Mouse (Mus musculus): ENCODE data around the gene Dctpp1. TPM values are rescaled to one million over a fixed set of nuclear protein-coding genes. Genes with fewer than 3 reads are reported as not detected.
A peak's percentile ranks its signal among the peaks of the same experiment; 100 is the strongest.

The Dctpp1 gene
- polyA plus RNA-seq, 1 experiment from 2014 or later, result 147 TPM

DNA sequence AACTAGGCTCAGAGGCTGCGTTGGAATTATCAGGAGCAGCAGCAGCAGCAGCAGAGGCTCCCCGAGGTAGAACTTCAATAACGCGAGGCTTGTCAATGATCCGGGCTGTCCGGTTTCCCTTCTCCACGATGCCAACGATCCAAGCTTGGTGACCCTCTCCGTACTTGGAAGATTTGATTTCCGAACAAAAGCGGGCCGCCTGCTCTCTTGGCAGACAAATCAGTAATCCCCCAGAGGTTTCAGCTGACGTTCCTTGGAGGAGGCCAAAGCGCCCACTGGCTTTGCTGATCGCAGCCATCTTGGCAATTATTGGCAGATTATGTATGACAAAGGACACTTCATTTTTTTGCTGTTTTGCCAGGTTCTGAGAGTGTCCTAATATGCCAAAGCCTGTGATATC lies 12.1 kb upstream of the Dctpp1 start:
- peaks cover 17% of the 10 kb centered on the region for H3K4me1 ChIP-seq (replicated peaks; ENCODE audit: control insufficient read depth, insufficient read depth, low read length)
- ATAC-seq (ENCODE audit: low read depth), result no peak
- no peaks in the 10 kb centered on the region for H3K9me3 ChIP-seq (ENCODE audit: control insufficient read depth, low read length)
- no peaks in the 10 kb centered on the region for H3K27me3 ChIP-seq (ENCODE audit: control insufficient read depth, insufficient read depth, low read depth, low read length)
- H3K4me2 ChIP-seq (ENCODE audit: low read depth, low read length), result peak overlapping the region; percentile 91
- WGBS, result 97% methylated on average over 15 of the region's 15 CpGs
- peak overlapping the region; percentile 96; the same call in 1 of the 2 replicates for H3K9ac ChIP-seq (ENCODE audit: low read length)
- H3K36me3 ChIP-seq (ENCODE audit: control insufficient read depth, insufficient read depth, low read length), result peaks cover 15% of the 10 kb centered on the region; the same call in 1 of the 2 replicates
- peak overlapping the region; percentile 97 for H3K4me3 ChIP-seq (ENCODE audit: low read length)
- no peak overlapping the region for H3K27ac ChIP-seq (ENCODE audit: low read length)

DNA sequence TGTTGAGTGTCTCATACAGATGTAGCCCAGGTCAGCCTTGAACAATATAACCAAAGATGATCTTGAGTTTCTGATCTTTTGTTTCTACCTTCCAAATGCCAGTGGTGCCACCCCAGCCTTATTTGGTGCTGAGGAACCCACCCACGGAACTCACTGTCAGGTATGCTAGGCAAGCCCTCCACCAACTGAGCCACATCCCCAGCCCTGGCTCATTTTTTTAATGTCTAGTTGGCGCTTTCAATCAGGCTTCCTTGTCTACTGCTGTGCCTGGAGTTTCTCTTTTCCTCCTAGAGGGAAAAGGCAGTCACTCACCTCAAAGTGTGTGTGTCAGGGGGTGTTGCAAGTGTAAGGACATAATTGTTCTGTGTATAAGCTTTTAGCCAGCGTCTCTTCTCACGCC lies 10.6 kb upstream of the Dctpp1 start:
- Histone ChIP-seq H3K4me3 (ENCODE audit: low read length) (no peak overlapping the region), H3K27ac (ENCODE audit: low read length) (no peak overlapping the region), H3K9ac (ENCODE audit: low read length) (no peak overlapping the region), H3K36me3 (ENCODE audit: control insufficient read depth, insufficient read depth, low read length) (peaks cover 15% of the 10 kb centered on the region; the same call in 1 of the 2 replicates), H3K27me3 (ENCODE audit: control insufficient read depth, insufficient read depth, low read depth, low read length) (no peaks in the 10 kb centered on the region), H3K9me3 (ENCODE audit: control insufficient read depth, low read length) (no peaks in the 10 kb centered on the region), H3K4me1 (replicated peaks; ENCODE audit: control insufficient read depth, insufficient read depth, low read length) (peaks cover 17% of the 10 kb centered on the region), H3K4me2 (ENCODE audit: low read depth, low read length) (no peak overlapping the region)
- ATAC-seq (ENCODE audit: low read depth), result no peak
- WGBS, result 96% methylated on average over 4 of the region's 4 CpGs

DNA sequence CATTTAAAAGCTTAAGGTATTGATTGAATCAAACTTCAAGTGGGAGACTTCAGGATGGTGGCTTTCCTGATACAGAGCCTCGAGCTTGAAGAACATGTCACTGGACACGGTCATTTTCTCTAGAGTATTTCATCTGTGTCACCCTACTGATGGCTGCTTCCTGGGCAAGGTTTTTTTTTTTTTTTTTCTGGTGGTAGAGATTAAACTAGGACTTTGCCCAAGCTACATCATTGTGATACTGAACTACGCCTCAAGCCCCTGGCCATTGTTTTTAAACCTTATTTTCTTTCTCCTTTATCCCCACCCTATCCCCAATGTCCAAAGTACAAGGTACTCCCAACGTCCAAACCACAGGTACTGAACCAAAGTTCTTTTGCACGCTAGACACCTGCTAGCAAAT lies 10.2 kb upstream of the Dctpp1 start:
- ATAC-seq (ENCODE audit: low read depth), result no peak
- Histone ChIP-seq H3K4me1 (replicated peaks; ENCODE audit: control insufficient read depth, insufficient read depth, low read length) (peaks cover 17% of the 10 kb centered on the region), H3K4me3 (ENCODE audit: low read length) (no peak overlapping the region), H3K36me3 (ENCODE audit: control insufficient read depth, insufficient read depth, low read length) (peaks cover 15% of the 10 kb centered on the region; the same call in 1 of the 2 replicates), H3K4me2 (ENCODE audit: low read depth, low read length) (no peak overlapping the region), H3K9ac (ENCODE audit: low read length) (no peak overlapping the region), H3K9me3 (ENCODE audit: control insufficient read depth, low read length) (no peaks in the 10 kb centered on the region), H3K27ac (ENCODE audit: low read length) (no peak overlapping the region), H3K27me3 (ENCODE audit: control insufficient read depth, insufficient read depth, low read depth, low read length) (no peaks in the 10 kb centered on the region)
- 91% methylated on average over 5 of the region's 5 CpGs for WGBS

DNA sequence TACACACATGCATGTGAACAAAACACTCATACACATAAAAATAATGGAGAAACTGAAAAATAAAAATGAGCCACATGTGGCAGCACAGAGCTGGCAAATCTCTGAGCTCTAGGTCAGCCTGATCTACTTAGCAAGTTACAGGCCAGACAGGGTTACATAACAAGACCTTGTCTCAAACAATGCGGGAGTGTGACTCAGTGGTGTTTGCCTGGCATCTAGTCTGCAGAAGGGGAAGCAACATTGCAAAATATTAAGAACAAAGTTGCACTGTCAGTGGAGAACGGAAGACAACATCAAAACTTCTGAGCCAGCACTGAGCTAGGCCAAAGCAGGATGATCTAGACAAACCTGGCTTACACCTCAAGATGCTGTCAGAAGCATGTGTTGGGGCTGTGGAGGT lies 9.7 kb upstream of the Dctpp1 start:
- Histone ChIP-seq H3K36me3 (ENCODE audit: control insufficient read depth, insufficient read depth, low read length) (peaks cover 15% of the 10 kb centered on the region; the same call in 1 of the 2 replicates), H3K4me1 (replicated peaks; ENCODE audit: control insufficient read depth, insufficient read depth, low read length) (peaks cover 17% of the 10 kb centered on the region), H3K9me3 (ENCODE audit: control insufficient read depth, low read length) (no peaks in the 10 kb centered on the region), H3K4me2 (ENCODE audit: low read depth, low read length) (no peak overlapping the region), H3K27me3 (ENCODE audit: control insufficient read depth, insufficient read depth, low read depth, low read length) (no peaks in the 10 kb centered on the region), H3K27ac (ENCODE audit: low read length) (no peak overlapping the region), H3K9ac (ENCODE audit: low read length) (no peak overlapping the region), H3K4me3 (ENCODE audit: low read length) (no peak overlapping the region)
- 85% methylated on average over 2 of the region's 2 CpGs for WGBS
- ATAC-seq (ENCODE audit: low read depth), result no peak

DNA sequence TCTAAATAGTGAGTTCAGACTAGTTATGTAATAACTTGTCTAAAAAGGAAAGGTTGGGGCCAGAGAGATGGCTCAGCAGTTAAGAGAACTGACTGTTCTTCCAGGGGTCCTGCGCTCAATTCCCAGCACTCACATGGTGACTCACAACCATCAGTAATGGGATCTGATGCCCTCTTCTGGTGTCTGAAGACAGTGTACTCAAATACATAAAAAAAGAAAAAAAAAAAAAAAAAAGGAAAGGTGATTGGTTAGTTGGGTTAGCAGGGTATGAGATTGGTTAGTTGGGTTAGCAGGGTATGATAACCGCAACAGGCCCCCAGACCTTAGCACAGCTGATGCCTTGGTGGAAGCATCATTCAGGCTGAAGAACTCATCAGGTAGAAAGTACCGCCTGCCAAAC lies 3.0 kb upstream of the Dctpp1 start:
- H3K27ac ChIP-seq (ENCODE audit: low read length), result no peak overlapping the region
- H3K4me2 ChIP-seq (ENCODE audit: low read depth, low read length), result no peak overlapping the region
- H3K9me3 ChIP-seq (ENCODE audit: control insufficient read depth, low read length), result no peaks in the 10 kb centered on the region
- ATAC-seq (ENCODE audit: low read depth), result no peak
- no peaks in the 10 kb centered on the region for H3K27me3 ChIP-seq (ENCODE audit: control insufficient read depth, insufficient read depth, low read depth, low read length)
- no peaks in the 10 kb centered on the region for H3K36me3 ChIP-seq (ENCODE audit: control insufficient read depth, insufficient read depth, low read length)
- no peak overlapping the region for H3K9ac ChIP-seq (ENCODE audit: low read length)
- H3K4me3 ChIP-seq (ENCODE audit: low read length), result no peak overlapping the region
- WGBS, result 85% methylated on average over 3 of the region's 3 CpGs
- H3K4me1 ChIP-seq (replicated peaks; ENCODE audit: control insufficient read depth, insufficient read depth, low read length), result peaks cover 12% of the 10 kb centered on the region

DNA sequence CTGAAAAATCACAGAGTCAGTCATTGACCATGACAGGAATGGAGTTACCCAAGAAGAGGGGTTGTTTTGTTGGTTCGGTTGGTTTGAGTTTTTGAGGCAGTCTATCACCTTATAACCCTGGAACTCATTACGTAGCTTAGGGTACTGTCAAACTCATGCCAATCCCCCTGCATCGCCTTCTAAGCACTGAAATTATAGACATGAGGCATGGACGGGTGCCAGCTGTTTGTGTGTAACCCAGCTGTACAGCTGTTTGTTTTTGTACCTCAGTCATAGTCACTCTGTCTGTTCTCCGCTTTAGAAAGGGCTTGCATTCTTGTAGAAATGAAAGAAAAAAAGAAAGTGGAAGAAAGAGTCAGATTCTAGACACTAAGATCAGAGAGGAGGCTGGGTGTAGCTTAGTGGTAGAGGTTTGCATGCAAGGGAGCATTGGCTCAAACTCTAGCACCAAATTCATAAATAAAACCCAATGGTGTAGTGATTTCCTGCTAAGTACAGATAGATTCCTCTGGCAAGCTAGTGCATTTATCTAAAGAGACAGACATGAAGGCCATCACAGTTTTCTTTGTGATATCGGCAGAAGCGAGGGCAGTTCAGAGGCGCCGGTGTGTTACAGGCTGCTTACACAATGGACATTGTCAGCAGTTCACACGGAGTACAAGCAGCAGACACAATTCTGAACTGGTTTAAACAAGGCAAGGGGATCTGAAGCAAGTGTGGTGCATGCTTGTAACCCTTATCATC lies 1.9 kb upstream of the Dctpp1 start:
- no peak overlapping the region for H3K4me2 ChIP-seq (ENCODE audit: low read depth, low read length)
- H3K27me3 ChIP-seq (ENCODE audit: control insufficient read depth, insufficient read depth, low read depth, low read length), result no peaks in the 10 kb centered on the region
- H3K27ac ChIP-seq (ENCODE audit: low read length), result no peak overlapping the region
- no peaks in the 10 kb centered on the region for H3K9me3 ChIP-seq (ENCODE audit: control insufficient read depth, low read length)
- H3K36me3 ChIP-seq (ENCODE audit: control insufficient read depth, insufficient read depth, low read length), result no peaks in the 10 kb centered on the region
- 68% methylated on average over 10 of the region's 10 CpGs for WGBS
- no peak overlapping the region for H3K4me3 ChIP-seq (ENCODE audit: low read length)
- ATAC-seq (ENCODE audit: low read depth), result no peak
- no peak overlapping the region for H3K9ac ChIP-seq (ENCODE audit: low read length)
- peaks cover 12% of the 10 kb centered on the region for H3K4me1 ChIP-seq (replicated peaks; ENCODE audit: control insufficient read depth, insufficient read depth, low read length)

DNA sequence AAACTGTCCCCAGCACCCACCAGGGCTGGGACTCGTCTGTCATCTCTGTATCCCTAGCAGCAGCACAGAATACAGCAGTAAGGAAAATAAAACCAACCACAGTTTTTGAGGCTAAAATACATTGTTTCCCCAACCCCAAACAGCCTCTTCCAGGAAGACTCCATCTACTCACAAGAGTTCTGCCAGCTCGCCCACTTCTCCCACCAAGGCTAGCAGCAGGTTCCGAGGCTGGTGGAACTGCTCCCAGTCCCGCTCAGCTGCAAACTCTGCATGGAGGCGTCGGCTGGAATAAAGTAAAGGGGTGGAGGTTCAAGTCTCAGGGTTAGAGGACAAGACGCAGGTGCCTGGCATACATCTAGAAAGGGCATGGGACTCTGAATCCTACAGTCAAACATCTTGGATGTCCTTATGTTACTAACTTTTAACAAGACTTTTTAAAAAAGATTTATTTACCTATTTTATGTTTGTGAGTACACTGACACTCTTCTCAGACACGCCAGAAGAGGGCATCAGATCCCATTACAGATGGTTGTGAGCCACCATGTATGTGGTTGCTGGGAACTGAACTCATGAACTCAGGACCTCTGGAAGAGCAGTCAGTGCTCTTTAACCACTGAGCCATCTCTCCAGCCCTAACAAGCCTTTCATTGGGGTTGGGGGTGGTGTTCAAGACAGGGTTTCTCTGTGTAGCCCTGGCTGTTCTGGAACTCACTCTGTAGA lies 1.2 kb downstream of the Dctpp1 start:
- Histone ChIP-seq H3K4me3 (ENCODE audit: low read length) (peak overlapping the region; percentile 83), H3K9me3 (ENCODE audit: control insufficient read depth, low read length) (no peaks in the 10 kb centered on the region), H3K27ac (ENCODE audit: low read length) (no peak overlapping the region), H3K9ac (ENCODE audit: low read length) (no peak overlapping the region; the same call in 1 of the 2 replicates), H3K36me3 (ENCODE audit: control insufficient read depth, insufficient read depth, low read length) (no peaks in the 10 kb centered on the region), H3K27me3 (ENCODE audit: control insufficient read depth, insufficient read depth, low read depth, low read length) (no peaks in the 10 kb centered on the region), H3K4me1 (replicated peaks; ENCODE audit: control insufficient read depth, insufficient read depth, low read length) (peaks cover 20% of the 10 kb centered on the region), H3K4me2 (ENCODE audit: low read depth, low read length) (peak overlapping the region; percentile 88)
- WGBS, result 72% methylated on average over 8 of the region's 8 CpGs
- no peak for ATAC-seq (ENCODE audit: low read depth)

DNA sequence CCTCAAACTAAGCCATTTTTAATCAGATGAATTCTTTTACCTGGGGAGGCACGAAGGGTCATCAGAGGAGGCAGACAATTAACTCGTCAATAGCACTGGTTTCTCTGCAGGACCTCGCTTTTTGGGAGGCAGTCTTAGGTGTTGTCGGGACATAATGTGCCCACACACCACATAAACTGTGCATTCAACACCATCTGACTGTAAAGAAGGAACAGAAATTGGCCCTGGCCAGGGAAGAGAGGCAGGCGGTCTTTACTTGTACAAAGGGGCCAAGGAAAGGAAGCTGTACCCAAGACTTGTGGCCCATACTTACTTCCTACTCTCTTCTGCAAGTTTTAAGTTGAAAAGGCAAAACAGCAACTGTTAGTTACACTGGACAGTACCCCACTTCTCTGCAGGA lies 4.0 kb downstream of the Dctpp1 start:
- Histone ChIP-seq H3K9me3 (ENCODE audit: control insufficient read depth, low read length) (no peaks in the 10 kb centered on the region), H3K27me3 (ENCODE audit: control insufficient read depth, insufficient read depth, low read depth, low read length) (no peaks in the 10 kb centered on the region), H3K36me3 (ENCODE audit: control insufficient read depth, insufficient read depth, low read length) (no peaks in the 10 kb centered on the region), H3K4me3 (ENCODE audit: low read length) (no peak overlapping the region), H3K27ac (ENCODE audit: low read length) (no peak overlapping the region), H3K9ac (ENCODE audit: low read length) (no peak overlapping the region), H3K4me2 (ENCODE audit: low read depth, low read length) (no peak overlapping the region), H3K4me1 (replicated peaks; ENCODE audit: control insufficient read depth, insufficient read depth, low read length) (peaks cover 22% of the 10 kb centered on the region)
- ATAC-seq (ENCODE audit: low read depth), result no peak
- WGBS, result 90% methylated on average over 5 of the region's 5 CpGs

DNA sequence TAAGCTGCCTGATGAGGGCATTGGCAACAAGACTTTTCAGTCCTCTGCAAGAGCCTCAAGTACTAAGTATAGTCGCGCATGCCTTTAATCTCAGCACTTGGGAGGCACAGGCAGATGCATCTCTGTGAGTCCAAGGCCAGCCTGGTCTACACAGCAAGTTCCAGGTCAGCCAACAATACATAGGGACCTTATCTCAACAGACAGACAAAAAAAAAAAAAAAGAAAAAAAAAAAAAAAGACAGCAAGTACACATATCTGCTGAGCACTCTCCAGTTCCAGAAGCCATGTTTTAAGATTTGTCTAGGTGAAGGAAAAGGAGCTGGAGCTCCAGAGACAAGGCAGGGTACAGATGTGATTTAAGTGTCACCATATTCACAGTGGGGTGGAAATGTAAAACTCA lies 4.5 kb downstream of the Dctpp1 start:
- Histone ChIP-seq H3K27ac (ENCODE audit: low read length) (no peak overlapping the region), H3K4me2 (ENCODE audit: low read depth, low read length) (no peak overlapping the region), H3K9me3 (ENCODE audit: control insufficient read depth, low read length) (no peaks in the 10 kb centered on the region), H3K9ac (ENCODE audit: low read length) (no peak overlapping the region), H3K4me1 (replicated peaks; ENCODE audit: control insufficient read depth, insufficient read depth, low read length) (peaks cover 18% of the 10 kb centered on the region), H3K27me3 (ENCODE audit: control insufficient read depth, insufficient read depth, low read depth, low read length) (no peaks in the 10 kb centered on the region), H3K36me3 (ENCODE audit: control insufficient read depth, insufficient read depth, low read length) (no peaks in the 10 kb centered on the region), H3K4me3 (ENCODE audit: low read length) (no peak overlapping the region)
- 90% methylated on average over 2 of the region's 2 CpGs for WGBS
- no peak for ATAC-seq (ENCODE audit: low read depth)
